ENCODE assay signal across 8 mouse cellular contexts in genomic region chr9:108047601-108048565, GRCm38 (mm10). TPM values are rescaled to one million over a fixed set of nuclear protein-coding genes. Genes with fewer than 3 reads are reported as not detected.
DNase-seq lines count a peak whose midpoint lies in the region; ATAC-seq lines count a peak whose summit lies in the region.

No protein-coding gene starts in this region.

- no peak for DNase-seq in kidney, postnatal 4 days
- DNase-seq in intestine, embryonic 14.5 days (ENCODE audit: low spot score): no peak
- no peak for DNase-seq in thymus, postnatal 10 days (ENCODE audit: low spot score in 2 of 2)
- no peak for DNase-seq in layer of hippocampus, adult 8-10 months (ENCODE audit: low spot score in 2 of 2)
- no peak for DNase-seq in spleen, adult 12 weeks (ENCODE audit: low spot score)

- H3K36me3 ChIP-seq in kidney, embryonic 16.5 days (ENCODE audit: insufficient read depth, low read length): peaks cover 41% of the 10 kb centered on the region
- peaks cover 66% of the 10 kb centered on the region for H3K36me3 ChIP-seq in embryonic facial prominence, embryonic 13.5 days
- H3K36me3 ChIP-seq in intestine, embryonic 14.5 days (ENCODE audit: control insufficient read depth, insufficient read depth, low read length): peaks cover 58% of the 10 kb centered on the region
- H3K36me3 ChIP-seq in midbrain, embryonic 16.5 days (ENCODE audit: control insufficient read depth, insufficient read depth, low read length): peaks cover 18% of the 10 kb centered on the region

- peak overlapping the region; percentile 89 for H3K4me3 ChIP-seq in kidney, embryonic 16.5 days (ENCODE audit: low read length)
- H3K4me3 ChIP-seq in embryonic facial prominence, embryonic 13.5 days: peak overlapping the region; percentile 67
- peak overlapping the region; percentile 91; the same call in 1 of the 2 replicates for H3K4me3 ChIP-seq in intestine, embryonic 14.5 days (ENCODE audit: low read depth, low read length)
- peak overlapping the region; percentile 77 for H3K4me3 ChIP-seq in midbrain, embryonic 16.5 days (ENCODE audit: low read depth, low read length)

- H3K27me3 ChIP-seq in kidney, embryonic 16.5 days (ENCODE audit: insufficient read depth, low read length): no peaks in the 10 kb centered on the region
- no peaks in the 10 kb centered on the region for H3K27me3 ChIP-seq in embryonic facial prominence, embryonic 13.5 days
- H3K27me3 ChIP-seq in intestine, embryonic 14.5 days (replicated peaks; ENCODE audit: control insufficient read depth, insufficient read depth, low read length): no peaks in the 10 kb centered on the region
- H3K27me3 ChIP-seq in midbrain, embryonic 16.5 days (ENCODE audit: control insufficient read depth, insufficient read depth, low read depth, low read length): no peaks in the 10 kb centered on the region

- peak overlapping the region; percentile 90 for H3K4me2 ChIP-seq in kidney, embryonic 16.5 days (replicated peaks; ENCODE audit: low read depth, low read length)
- peak overlapping the region; percentile 92 for H3K4me2 ChIP-seq in embryonic facial prominence, embryonic 13.5 days
- peak overlapping the region; percentile 93 for H3K4me2 ChIP-seq in intestine, embryonic 14.5 days (ENCODE audit: low read length)
- peak overlapping the region; percentile 89 for H3K4me2 ChIP-seq in midbrain, embryonic 16.5 days (ENCODE audit: low read length)

- no peak for ATAC-seq in kidney, embryonic 16.5 days (ENCODE audit: low FRiP score, low TSS enrichment)
- no peak for ATAC-seq in embryonic facial prominence, embryonic 13.5 days (ENCODE audit: insufficient number of reproducible peaks, insufficient read depth, low FRiP score, low TSS enrichment, low read depth)
- ATAC-seq in intestine, embryonic 14.5 days (replicated peaks; ENCODE audit: low FRiP score, low TSS enrichment, low read depth): no peak
- no peak for ATAC-seq in midbrain, embryonic 16.5 days

- no peaks in the 10 kb centered on the region for H3K9me3 ChIP-seq in kidney, embryonic 16.5 days (ENCODE audit: low read length)
- no peaks in the 10 kb centered on the region for H3K9me3 ChIP-seq in embryonic facial prominence, embryonic 13.5 days
- H3K9me3 ChIP-seq in intestine, embryonic 14.5 days (ENCODE audit: control insufficient read depth, low read length): no peaks in the 10 kb centered on the region
- H3K9me3 ChIP-seq in midbrain, embryonic 16.5 days (replicated peaks; ENCODE audit: control insufficient read depth, low read length, poor library complexity, severe bottlenecking): no peaks in the 10 kb centered on the region

- H3K27ac ChIP-seq in kidney, embryonic 16.5 days (ENCODE audit: low read length): peak overlapping the region; percentile 66
- H3K27ac ChIP-seq in embryonic facial prominence, embryonic 13.5 days: peak overlapping the region; percentile 57
- H3K27ac ChIP-seq in intestine, embryonic 14.5 days (ENCODE audit: low read depth): peak overlapping the region; percentile 74
- H3K27ac ChIP-seq in midbrain, embryonic 16.5 days (ENCODE audit: low read length): peak overlapping the region; percentile 58; the same call in 1 of the 2 replicates

- peak overlapping the region; percentile 62 for H3K9ac ChIP-seq in kidney, embryonic 16.5 days (replicated peaks; ENCODE audit: low read length)
- peak overlapping the region; percentile 70 for H3K9ac ChIP-seq in embryonic facial prominence, embryonic 13.5 days
- peak overlapping the region; percentile 82; the same call in 1 of the 2 replicates for H3K9ac ChIP-seq in intestine, embryonic 14.5 days (ENCODE audit: low read length)
- H3K9ac ChIP-seq in midbrain, embryonic 16.5 days (ENCODE audit: low read depth, low read length): peak overlapping the region; percentile 73

- H3K4me1 ChIP-seq in kidney, embryonic 16.5 days (ENCODE audit: insufficient read depth, low read length): peaks cover 23% of the 10 kb centered on the region
- H3K4me1 ChIP-seq in embryonic facial prominence, embryonic 13.5 days: peaks cover 33% of the 10 kb centered on the region
- H3K4me1 ChIP-seq in intestine, embryonic 14.5 days (replicated peaks; ENCODE audit: control insufficient read depth, insufficient read depth, low read length): peaks cover 15% of the 10 kb centered on the region; the same call in 1 of the 2 replicates
- H3K4me1 ChIP-seq in midbrain, embryonic 16.5 days (ENCODE audit: control insufficient read depth, insufficient read depth, low read length): peaks cover 16% of the 10 kb centered on the region

- 41% methylated on average over 17 of the region's 17 CpGs for WGBS in kidney, embryonic 16.5 days
- WGBS in embryonic facial prominence, embryonic 13.5 days: 40% methylated on average over 17 of the region's 17 CpGs
- 48% methylated on average over 17 of the region's 17 CpGs for WGBS in intestine, embryonic 14.5 days
- 47% methylated on average over 17 of the region's 17 CpGs for WGBS in midbrain, embryonic 16.5 days

RNA-seq across cellular contexts. Expression of gene Gmppb, which starts 1.2 kb away (rescaled TPM):
- polyA plus RNA-seq in kidney, embryonic 16.5 days (2015; fragmentation: Nextera tagmentation; extraction: Ambion mirVana): 30.9 and 32.4 TPM in 2 replicates
- 27.4 and 31.5 TPM in 2 replicates for polyA plus RNA-seq in embryonic facial prominence, embryonic 13.5 days (2015; fragmentation: Nextera tagmentation; extraction: Ambion mirVana)
- 29.1 and 33.5 TPM in 2 replicates for polyA plus RNA-seq in intestine, embryonic 14.5 days (2014; fragmentation: Nextera tagmentation; extraction: Ambion mirVana)
- 19.8 and 22.8 TPM in 2 replicates for polyA plus RNA-seq in midbrain, embryonic 16.5 days (2015; fragmentation: Nextera tagmentation; extraction: Ambion mirVana)
- 10 to 100 TPM; 17.2 to 21.6 (median 19.2) TPM for total RNA-seq in layer of hippocampus, adult 8-10 months (2022)

RNA-seq across cellular contexts. Expression of gene Amigo3, which starts 5.1 kb away (rescaled TPM):
- 2.9 and 3.3 TPM in 2 replicates for polyA plus RNA-seq in kidney, embryonic 16.5 days (2015; fragmentation: Nextera tagmentation; extraction: Ambion mirVana)
- polyA plus RNA-seq in embryonic facial prominence, embryonic 13.5 days (2015; fragmentation: Nextera tagmentation; extraction: Ambion mirVana): 3.4 and 3.7 TPM in 2 replicates
- 2.5 and 2.7 TPM in 2 replicates for polyA plus RNA-seq in intestine, embryonic 14.5 days (2014; fragmentation: Nextera tagmentation; extraction: Ambion mirVana)
- polyA plus RNA-seq in midbrain, embryonic 16.5 days (2015; fragmentation: Nextera tagmentation; extraction: Ambion mirVana): 2.6 and 2.8 TPM in 2 replicates
- 1 to 10 TPM; 1.2 to 2.3 (median 1.6) TPM for total RNA-seq in layer of hippocampus, adult 8-10 months (2022)

RNA-seq across cellular contexts. Expression of gene Mst1, which starts 32.4 kb away (rescaled TPM):
- polyA plus RNA-seq in kidney, embryonic 16.5 days (2015; fragmentation: Nextera tagmentation; extraction: Ambion mirVana): 0.10 and 0.21 TPM in 2 replicates
- 0.38 and 1.0 TPM in 2 replicates for polyA plus RNA-seq in embryonic facial prominence, embryonic 13.5 days (2015; fragmentation: Nextera tagmentation; extraction: Ambion mirVana)
- polyA plus RNA-seq in intestine, embryonic 14.5 days (2014; fragmentation: Nextera tagmentation; extraction: Ambion mirVana): 0.17 and 0.78 TPM in 2 replicates
- 0.09 TPM in 1 of 2 replicates, not detected in the other for polyA plus RNA-seq in midbrain, embryonic 16.5 days (2015; fragmentation: Nextera tagmentation; extraction: Ambion mirVana)
- total RNA-seq in layer of hippocampus, adult 8-10 months (2022): not detected

RNA-seq across cellular contexts. Expression of gene Rnf123, which starts 35.3 kb away (rescaled TPM):
- 37.2 and 44.3 TPM in 2 replicates for polyA plus RNA-seq in kidney, embryonic 16.5 days (2015; fragmentation: Nextera tagmentation; extraction: Ambion mirVana)
- 31.2 and 36.2 TPM in 2 replicates for polyA plus RNA-seq in embryonic facial prominence, embryonic 13.5 days (2015; fragmentation: Nextera tagmentation; extraction: Ambion mirVana)
- polyA plus RNA-seq in intestine, embryonic 14.5 days (2014; fragmentation: Nextera tagmentation; extraction: Ambion mirVana): 30.7 and 33.2 TPM in 2 replicates
- polyA plus RNA-seq in midbrain, embryonic 16.5 days (2015; fragmentation: Nextera tagmentation; extraction: Ambion mirVana): 53.4 and 53.9 TPM in 2 replicates
- total RNA-seq in layer of hippocampus, adult 8-10 months (2022): 100 to 1,000 TPM in 3 of 4 experiments, 10 to 100 TPM in 1; 89.0 to 123 (median 115) TPM

RNA-seq across cellular contexts. Expression of gene Ip6k1, which starts 45.6 kb away (rescaled TPM):
- 59.2 and 61.8 TPM in 2 replicates for polyA plus RNA-seq in kidney, embryonic 16.5 days (2015; fragmentation: Nextera tagmentation; extraction: Ambion mirVana)
- polyA plus RNA-seq in embryonic facial prominence, embryonic 13.5 days (2015; fragmentation: Nextera tagmentation; extraction: Ambion mirVana): 71.4 and 71.9 TPM in 2 replicates
- polyA plus RNA-seq in intestine, embryonic 14.5 days (2014; fragmentation: Nextera tagmentation; extraction: Ambion mirVana): 24.6 and 25.8 TPM in 2 replicates
- 115 and 118 TPM in 2 replicates for polyA plus RNA-seq in midbrain, embryonic 16.5 days (2015; fragmentation: Nextera tagmentation; extraction: Ambion mirVana)
- 100 to 1,000 TPM; 193 to 261 (median 223) TPM for total RNA-seq in layer of hippocampus, adult 8-10 months (2022)
